Mouse (Mus musculus): ENCODE measurements around the gene Igf2bp1.

The Igf2bp1 gene

GRCm38 (mm10) chr11:95913959-95914566 lies 91.7 kb downstream of the Igf2bp1 start:
- no peaks in the 10 kb centered on the region; the same call in 1 of the 2 replicates for H3K27me3 ChIP-seq (ENCODE audit: control insufficient read depth, insufficient read depth, low read length, poor library complexity, severe bottlenecking)
- peak; percentile 11 for DNase-seq (ENCODE audit: low read depth, low spot score)
- H3K36me3 ChIP-seq (ENCODE audit: control insufficient read depth, insufficient read depth, low read length, poor library complexity, severe bottlenecking): no peaks in the 10 kb centered on the region

GRCm38 (mm10) chr11:95911579-95911978 lies 94.2 kb downstream of the Igf2bp1 start:
- no peak for DNase-seq (ENCODE audit: low read depth, low spot score)
- Histone ChIP-seq H3K36me3 (ENCODE audit: control insufficient read depth, insufficient read depth, low read length, poor library complexity, severe bottlenecking) (no peaks in the 10 kb centered on the region), H3K27me3 (ENCODE audit: control insufficient read depth, insufficient read depth, low read length, poor library complexity, severe bottlenecking) (no peaks in the 10 kb centered on the region; the same call in 1 of the 2 replicates)

GRCm38 (mm10) chr11:95907805-95908524 lies 97.8 kb downstream of the Igf2bp1 start:
- Histone ChIP-seq H3K36me3 (ENCODE audit: control insufficient read depth, insufficient read depth, low read length, poor library complexity, severe bottlenecking) (no peaks in the 10 kb centered on the region), H3K27me3 (ENCODE audit: control insufficient read depth, insufficient read depth, low read length, poor library complexity, severe bottlenecking) (no peaks in the 10 kb centered on the region)
- DNase-seq (ENCODE audit: low read depth, low spot score): no peak
